Mouse (Mus musculus) lung, postnatal 4 days (tissue): ENCODE results near the gene Gm17662.

Experiments
- DNase-seq, 2 experiments: peaks; one replicate each; pipeline ENCODE4 v3.0.0; 2021

The Gm17662 gene

DNA sequence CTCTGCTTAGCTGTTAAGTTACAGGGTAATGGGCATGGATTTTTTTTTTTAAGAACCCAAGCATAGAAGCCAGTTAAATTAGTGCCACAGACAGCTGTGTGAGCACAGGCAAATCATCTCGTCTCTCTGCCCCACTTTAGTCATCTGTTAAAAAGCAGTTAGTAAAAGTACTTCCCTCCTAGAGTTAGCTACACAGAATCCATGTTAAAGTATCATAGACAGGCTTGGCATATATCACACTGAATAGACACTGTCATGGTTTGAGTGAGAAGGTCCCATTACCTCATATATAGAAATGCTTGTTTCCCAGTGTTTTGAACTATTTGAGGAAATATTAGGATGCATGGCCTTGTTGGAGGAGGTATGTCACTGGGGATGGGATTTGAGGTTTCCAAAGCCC, at the start of gene Gm17662:
TSS of gene Gm17662 (plus strand) at position 301 of the 400 bp plus-strand sequence.
- DNase-seq = no peak

- no peak for DNase-seq
Observed at GRCm38 (mm10) chr4:104810710-104811286, 46.3 kb upstream of the Gm17662 start.

- no peak for DNase-seq
Observed at GRCm38 (mm10) chr4:104813617-104814016, 43.5 kb upstream of the Gm17662 start.

DNA sequence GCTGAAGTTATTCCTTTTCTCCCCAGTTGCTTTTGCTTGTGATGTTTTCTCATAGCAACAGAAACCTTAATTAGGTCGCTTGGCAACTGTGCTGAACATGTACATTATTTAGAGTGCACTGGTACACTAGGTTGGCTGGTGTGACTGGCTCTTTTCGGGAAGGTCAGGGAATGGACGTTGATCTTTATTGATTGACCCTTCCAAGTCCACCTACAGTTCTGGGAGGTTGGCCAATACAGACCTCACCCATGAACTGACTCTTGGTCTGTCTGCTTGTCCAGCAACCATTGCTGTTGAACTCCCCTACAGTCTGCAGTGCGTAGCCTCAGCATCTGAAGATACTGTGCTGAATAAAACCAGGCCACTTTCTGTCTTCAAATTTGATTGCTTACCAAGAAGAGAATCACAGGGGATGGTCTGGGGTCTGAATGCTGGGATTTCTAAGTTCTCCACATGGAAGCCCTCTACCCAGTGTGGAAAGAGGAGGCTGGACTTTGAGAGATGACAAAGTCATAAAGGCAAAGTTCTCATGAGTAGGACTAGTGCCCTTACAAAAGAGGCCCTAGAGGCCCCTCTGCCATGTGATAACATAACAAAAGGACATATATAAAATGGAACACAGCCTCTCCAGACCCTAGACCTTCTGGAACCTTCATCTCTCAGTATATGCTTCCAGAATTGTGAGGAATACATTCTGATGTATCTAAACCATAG, 40.5 kb upstream of the Gm17662 start:
- no peak for DNase-seq

- peak in 1 of 2 experiments; percentile 5 for DNase-seq
Observed at GRCm38 (mm10) chr4:104817509-104817908, 39.6 kb upstream of the Gm17662 start.

DNA sequence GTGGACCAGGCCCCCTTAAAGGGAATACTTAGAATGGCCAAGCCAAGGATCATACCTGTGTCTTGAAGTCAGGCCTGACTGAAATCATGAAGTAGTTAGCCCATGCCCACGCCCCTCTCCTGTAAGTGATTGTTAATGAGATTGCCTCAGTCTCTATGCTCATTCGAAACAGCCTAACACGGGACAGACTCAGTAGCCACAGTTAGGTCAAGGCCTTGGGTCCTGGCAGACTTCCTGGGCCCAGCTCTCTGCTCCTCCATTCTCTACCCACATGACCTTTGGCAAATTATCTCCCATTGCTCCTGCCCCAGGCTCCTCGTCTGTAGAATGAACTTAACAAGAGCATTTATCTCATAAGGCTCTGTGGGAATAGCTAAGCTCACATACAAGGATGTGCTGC, 38.1 kb upstream of the Gm17662 start:
- DNase-seq = no peak

DNA sequence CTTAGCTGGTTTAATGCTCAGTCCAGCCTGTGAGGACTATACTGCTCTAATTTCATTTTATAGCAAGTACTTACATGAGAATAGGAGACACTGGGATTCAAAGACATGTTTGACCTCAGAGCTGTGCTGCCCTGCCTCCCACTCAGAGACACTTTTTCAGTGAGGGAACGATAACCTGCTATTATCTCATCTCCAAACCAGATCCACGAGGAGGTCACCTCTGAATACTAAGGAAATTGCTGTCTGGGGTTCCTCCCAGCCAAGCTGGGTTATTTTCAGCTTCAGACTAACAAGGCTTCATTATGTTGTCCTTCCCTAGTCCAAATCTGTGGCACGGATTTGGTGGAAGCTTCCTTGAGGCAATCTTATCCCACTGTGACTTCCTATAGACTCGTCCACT, 37.2 kb upstream of the Gm17662 start:
- no peak for DNase-seq

GRCm38 (mm10) chr4:104823597-104824101, 33.5 kb upstream of the Gm17662 start:
- DNase-seq = no peak

DNA sequence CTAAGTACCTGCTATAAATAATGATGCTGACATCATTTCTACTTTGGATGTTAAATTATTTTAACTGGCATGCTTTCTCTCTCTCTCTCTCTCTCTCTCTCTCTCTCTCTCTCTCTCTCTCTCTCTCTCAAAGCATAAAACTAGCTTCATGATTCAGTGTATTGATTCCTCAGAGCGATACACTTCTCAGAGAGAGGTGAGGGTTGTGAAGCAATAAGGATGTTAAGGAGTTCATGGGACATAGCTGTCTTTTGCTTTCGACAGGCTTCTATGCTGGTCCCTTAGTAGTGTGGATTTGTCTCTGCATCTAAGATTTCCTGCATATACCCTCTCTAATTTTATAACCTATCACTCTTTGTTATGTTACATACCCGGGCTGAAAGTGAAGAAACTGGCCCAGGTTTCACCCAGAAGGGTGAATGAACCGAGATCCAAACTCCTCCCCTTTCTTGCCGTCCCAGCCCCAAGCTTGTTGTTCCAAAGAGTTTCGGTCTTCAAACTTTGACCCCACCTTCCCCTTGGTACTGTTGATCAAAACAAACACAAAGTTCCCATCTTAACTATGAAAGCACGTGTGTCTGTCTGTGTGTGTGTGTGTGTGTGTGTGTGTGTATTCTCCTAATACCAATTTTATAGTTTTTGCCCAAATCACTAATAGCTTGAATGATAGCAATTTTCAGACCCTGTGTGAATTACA, 32.6 kb upstream of the Gm17662 start:
- no peak for DNase-seq

DNA sequence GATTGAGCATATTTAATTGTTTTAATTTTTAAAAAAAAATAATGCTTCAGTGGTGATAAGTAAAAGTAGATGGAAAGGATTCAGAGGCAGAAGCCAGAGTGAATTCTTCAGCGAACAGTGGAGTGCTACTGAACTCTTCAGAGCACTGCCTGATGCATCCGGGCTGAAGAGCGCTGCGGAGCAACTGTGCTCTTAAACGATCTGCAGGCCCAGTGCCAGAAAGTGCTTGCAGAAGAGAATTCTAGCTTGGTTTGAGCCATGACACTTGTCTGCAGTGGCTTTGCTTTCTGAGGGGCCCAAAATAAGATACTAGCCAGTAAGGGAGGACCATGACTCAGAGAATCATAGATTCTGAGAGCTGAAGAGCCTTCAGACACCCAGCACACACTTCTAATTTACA, 28.2 kb upstream of the Gm17662 start:
- DNase-seq = no peak

DNA sequence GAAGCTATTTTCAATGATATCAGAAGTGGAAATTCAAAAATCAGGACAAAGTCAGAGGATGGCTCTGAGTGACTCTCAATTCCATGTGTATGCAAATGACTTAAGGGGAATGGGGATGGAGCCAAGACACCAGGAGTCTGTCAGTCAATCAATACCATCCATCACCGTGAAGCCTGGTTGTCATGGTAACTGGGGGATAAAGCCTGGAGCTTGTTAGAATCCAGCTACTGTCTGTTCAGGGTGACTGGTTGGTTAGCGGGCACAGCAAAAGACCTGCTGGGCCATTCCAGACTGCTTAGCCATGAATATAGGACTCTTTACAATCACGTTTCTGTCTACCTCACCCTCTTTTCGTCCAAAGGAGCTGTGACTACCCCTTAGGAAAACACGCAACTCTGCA, 22.0 kb upstream of the Gm17662 start:
- DNase-seq = no peak

DNA sequence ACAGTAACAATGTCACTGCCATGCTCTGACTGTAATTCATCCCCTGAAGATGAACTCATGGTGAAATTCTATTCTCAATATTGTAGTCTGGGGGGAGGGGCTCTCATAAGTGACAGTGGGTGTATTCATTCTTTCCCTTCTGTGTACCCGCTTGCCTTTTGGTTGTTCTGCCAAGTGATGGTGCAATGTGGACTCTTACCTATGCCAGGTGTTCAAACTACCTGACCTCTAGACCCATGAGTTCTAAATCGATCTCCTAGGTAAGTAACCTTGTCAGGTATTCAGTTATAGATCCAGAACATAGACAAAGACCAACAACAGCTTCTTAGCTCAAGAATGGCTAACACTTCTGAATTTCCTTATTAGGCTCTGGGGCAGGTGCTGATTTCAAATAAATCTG, 18.8 kb upstream of the Gm17662 start:
- no peak for DNase-seq

GRCm38 (mm10) chr4:104842204-104842603, 14.9 kb upstream of the Gm17662 start:
- DNase-seq = no peak

- DNase-seq = no peak
Observed at GRCm38 (mm10) chr4:104843546-104843945, 13.6 kb upstream of the Gm17662 start.

DNA sequence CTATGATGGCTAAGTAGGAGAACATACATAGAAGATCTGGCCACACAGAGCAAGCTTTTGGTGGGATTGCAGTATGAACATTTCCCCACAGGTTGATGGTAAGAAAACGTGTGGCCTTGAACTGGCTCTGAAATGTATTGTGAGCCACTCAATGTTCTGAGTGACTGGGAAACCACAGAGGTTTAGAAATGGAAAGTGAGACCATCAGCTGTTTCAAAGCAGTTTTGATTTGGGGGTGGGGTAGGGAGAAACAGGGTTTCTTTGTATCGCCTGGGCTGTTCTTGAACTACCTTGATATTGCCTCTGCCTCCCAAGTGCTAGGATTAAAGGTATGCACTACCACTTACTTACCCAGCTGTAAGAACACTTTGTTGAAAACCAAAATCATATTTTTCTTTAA, 1.9 kb upstream of the Gm17662 start:
- DNase-seq = no peak

GRCm38 (mm10) chr4:104857823-104858222, 694 bp downstream of the Gm17662 start:
- DNase-seq = no peak

DNA sequence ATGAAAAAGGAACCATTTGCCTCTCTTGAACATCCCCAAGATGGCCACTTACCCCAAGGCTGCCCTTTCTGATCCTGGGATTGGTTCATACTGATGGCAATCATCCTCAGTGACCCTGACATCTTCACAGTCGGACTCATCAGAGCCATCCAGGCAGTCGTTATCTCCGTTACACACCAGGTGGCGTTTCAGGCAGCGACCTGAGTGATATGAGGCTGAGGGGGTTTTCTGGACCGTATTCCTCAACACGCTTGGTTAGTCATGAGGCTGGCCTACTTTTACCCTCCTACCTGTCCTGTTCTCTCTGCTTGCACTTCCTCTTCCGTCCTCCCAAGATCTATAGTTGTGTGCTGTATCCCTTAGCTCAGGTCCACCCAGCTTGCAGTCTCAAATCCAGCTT, 4.1 kb downstream of the Gm17662 start:
- DNase-seq = no peak

GRCm38 (mm10) chr4:104864397-104864796, 7.3 kb downstream of the Gm17662 start:
- no peak for DNase-seq

GRCm38 (mm10) chr4:104869581-104869980, 12.5 kb downstream of the Gm17662 start:
- no peak for DNase-seq

DNA sequence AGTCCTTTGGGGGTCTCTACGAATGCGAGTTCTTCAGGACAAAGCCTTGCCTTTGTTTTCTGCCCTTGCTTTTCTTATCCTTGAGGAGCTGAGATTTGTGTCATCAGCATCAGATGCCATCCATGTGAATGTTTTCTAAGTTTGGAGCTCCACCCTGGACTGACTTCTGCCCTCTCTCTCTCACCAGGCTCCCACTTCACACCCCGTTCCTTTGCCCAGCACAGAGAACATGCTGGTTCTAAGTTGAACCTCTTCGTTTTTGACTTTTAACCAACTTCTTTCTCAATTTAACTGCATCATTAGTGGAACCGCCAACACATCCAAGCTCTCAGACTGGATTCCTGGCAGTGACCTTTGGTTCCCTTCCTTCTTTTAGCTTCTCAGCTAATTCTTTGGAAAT, 13.1 kb downstream of the Gm17662 start:
- DNase-seq = no peak

- DNase-seq = no peak
Observed at GRCm38 (mm10) chr4:104875832-104876231, 18.7 kb downstream of the Gm17662 start.

DNA sequence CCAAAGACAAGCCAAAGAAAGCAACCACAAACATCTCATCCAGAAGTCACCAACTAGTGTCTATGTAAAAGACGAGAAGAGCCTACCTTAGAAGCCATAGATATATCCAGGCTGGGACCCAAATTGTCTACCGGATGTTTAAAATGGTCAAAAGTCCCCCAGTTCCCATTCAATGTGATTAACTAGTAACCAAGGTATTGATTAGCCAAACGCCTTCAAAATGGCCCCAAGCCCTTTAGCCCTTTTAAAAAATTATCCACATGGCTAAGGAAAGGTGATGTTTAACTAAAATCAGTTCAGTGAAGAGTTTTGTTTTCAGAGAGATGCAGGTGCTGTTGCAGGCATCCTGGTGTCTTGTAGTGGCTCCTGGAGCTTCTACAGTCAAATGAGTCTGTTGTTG, 19.2 kb downstream of the Gm17662 start, which contains the start of gene C8a:
TSS of gene C8a (minus strand) at position 76 of the 400 bp plus-strand sequence.
- DNase-seq = no peak

- no peak for DNase-seq
Observed at GRCm38 (mm10) chr4:104887486-104887885, 30.4 kb downstream of the Gm17662 start.
